Mouse (Mus musculus) heart, postnatal 25 days (tissue): ENCODE results near the gene 1700092M07Rik. TPM values are rescaled to one million over a fixed set of nuclear protein-coding genes. Genes with fewer than 3 reads are reported as not detected.

Experiments
- DNase-seq: peaks from one replicate; pipeline ENCODE4 v3.0.0; 2022; ENCODE audit warnings: low spot score
- intact Hi-C: fragments of 180-260 bp; cut with DNase I; formaldehyde crosslinking; loops from one replicate; pipeline ENCODE4 v1.15.1; 2025
- total RNA-seq, 2 experiments: library from RNA; stranded (reverse); gene quantifications; 2 replicates each; pipeline ENCODE4 v1.2.3; 2021

1700092M07Rik gene
- total RNA-seq, 2 experiments from 2014 or later, result not detected

DNA sequence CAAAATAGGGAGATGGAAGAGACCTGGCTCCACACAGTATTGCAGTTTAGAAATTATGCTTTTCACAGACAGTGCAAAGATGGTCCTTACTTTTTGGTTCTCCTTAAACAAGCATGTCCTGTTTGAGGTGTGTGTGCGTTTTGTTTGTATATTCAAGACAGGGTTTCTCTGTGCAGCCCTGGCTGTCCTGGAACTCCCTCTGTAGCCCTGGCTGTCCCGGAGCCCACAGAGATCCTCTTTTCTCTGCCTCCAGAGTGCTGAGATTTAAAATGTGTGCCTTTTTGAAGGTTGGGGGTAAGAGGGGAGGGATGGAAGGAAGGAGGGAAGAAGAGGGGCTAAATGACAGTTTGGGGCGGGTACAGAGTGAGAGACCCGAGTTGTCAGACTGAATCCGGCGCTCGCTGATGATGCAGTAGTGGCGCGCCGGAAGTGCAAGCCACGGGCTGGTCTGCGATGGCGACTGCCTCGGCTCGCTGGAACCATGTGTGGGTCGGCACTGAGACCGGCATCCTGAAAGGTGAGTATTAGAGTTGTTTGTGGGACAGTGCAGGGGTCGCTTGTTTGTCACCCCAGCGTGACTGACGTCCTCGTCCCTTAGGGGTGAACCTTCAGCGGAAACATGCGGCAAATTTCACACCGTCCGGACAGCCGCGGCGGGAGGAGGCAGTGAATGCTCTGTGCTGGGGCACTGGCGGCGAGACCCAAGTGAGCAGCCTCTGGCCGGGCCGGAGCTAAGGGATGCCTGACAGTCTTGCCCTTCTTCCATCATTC, 4.9 kb upstream of the 1700092M07Rik start, which contains the start of gene Wdr74:
Wdr74 (plus strand) TSS at position 439 of the 771 bp plus-strand sequence.
- intact Hi-C loops, result no loop called here
- peak; percentile 79 for DNase-seq

DNA sequence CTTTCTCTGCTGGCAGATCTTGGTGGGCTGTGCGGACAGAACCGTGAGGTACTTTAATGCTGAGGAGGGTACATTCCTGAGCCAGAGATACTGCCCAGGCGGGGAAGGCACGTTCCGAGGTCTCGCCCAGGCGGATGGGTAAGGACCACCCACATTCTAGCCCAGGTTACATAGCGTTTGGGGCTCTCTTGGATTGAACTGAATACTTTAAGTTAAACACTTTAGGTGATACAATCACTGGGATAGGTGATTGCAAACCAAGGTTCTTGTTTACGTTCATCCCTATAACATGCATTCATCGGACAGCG, 4.4 kb upstream of the 1700092M07Rik start:
- intact Hi-C loops, result no loop called here
- DNase-seq, result no peak

DNA sequence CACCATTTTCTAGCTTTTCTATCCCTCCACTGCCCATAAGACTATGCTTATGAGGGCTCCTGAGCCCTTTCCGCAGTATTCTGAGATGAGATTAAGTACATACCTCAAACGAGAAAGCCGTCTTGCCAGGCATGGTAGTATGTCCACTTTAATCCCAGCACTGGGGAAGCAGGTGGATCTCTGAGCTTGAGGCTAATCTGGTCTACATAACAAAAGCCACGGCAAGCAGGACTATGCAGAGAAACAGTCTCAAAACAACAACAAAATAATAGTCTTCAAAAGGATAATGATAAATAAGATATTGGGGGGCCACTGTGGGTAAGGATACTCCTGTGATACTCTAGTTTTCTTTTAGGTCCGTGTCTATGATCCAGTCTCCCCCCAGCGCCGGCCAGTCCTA, 1.6 kb upstream of the 1700092M07Rik start:
- intact Hi-C loops, result loop anchor here (2.0 kb wide), 1 partner anchor 14 kb away; no protein-coding TSS in a partner anchor
- no peak for DNase-seq

DNA sequence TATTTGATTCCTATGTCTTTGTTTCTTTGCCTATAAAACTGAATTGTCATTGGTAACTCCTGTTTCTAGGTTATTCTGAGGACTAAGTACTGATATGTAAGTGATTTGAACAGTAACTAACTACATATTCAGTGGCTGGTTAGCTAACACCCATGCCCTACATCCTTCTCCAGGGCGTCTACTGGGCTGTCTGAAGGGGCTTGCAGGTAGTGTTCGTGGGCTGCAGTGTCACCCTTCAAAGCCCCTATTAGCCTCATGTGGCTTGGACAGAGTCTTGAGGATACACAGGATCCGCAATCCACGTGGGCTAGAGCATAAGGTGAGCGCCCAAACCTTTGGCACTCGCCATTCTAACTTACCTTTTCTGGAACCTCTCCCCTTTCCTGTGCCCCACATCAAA, 872 bp upstream of the 1700092M07Rik start:
- no peak for DNase-seq
- intact Hi-C loops, result loop anchor here (2.0 kb wide), 1 partner anchor 15 kb away; no protein-coding TSS in a partner anchor

DNA sequence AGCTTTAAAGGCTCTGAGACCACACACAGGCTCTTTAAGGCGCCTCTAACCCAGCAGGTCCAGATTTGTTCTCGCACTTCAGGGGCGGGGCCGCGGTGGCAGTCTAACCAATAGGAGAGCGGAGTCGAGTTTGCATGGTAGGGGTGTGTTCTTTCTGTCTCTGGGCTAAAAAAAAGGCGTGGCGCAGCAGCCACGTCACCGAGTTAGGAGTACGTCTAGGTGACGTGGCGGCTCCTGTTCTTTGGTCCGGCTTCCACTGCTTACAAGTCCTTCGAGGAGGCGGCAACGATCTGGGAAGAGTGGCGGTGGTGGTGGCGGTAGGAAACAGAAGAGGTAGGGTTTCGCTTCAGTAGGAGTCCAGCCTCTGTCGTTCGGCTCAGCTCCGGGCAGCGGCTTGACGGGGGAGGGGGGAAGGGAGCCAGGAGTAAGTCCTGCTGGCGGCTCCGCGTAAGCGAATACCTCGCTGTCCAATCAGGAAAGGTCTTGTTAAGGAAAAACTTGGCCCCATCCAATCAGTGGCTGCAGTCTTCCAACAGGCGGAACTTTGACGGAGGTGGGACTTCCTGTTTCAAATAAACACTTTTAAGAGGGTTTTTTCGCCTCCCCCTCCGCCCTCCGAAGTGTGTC, 838 bp downstream of the 1700092M07Rik start, which contains the start of gene Stx5a:
Stx5a (plus strand) TSS at position 171 of the 627 bp plus-strand sequence.
- intact Hi-C loops, result no loop called here
- peak; percentile 93 for DNase-seq

DNA sequence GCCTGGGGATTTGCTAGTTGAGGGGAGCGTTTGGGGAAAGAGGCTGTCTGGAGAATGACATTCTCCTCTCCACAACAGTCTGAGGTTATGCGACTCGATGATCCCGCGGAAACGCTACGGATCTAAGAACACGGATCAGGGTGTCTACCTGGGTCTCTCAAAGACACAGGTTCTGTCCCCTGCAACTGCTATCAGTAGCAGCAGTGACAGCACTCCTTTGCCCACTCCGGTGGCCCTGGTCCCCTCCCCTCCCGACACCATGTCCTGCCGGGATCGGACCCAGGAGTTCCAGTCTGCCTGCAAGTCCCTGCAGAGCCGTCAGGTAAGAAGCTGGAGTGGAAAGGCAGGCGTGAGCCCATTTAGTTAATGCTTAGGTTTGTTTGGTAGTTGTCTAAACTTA, 1.7 kb downstream of the 1700092M07Rik start:
- no peak for DNase-seq
- intact Hi-C loops, result no loop called here

DNA sequence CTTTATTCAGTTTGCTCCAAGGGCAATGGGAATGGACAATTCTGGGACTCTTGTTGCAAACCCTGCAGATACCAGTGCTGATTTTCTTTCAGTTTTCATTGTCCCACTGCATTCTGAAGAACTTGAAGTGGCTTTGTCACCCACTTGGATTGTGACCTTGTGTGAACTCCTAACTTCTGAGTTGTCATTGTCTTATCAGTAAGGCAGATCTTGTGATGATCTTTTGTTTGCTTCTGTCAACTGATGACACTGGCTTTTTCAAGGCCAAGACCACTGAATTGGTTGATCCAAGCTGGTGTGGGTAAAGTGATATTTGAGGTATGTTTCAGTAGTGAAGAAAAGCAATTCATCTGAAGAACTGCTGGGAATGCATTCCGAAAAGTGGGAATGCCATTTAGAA, 4.9 kb downstream of the 1700092M07Rik start:
- intact Hi-C loops, result no loop called here
- no peak for DNase-seq

DNA sequence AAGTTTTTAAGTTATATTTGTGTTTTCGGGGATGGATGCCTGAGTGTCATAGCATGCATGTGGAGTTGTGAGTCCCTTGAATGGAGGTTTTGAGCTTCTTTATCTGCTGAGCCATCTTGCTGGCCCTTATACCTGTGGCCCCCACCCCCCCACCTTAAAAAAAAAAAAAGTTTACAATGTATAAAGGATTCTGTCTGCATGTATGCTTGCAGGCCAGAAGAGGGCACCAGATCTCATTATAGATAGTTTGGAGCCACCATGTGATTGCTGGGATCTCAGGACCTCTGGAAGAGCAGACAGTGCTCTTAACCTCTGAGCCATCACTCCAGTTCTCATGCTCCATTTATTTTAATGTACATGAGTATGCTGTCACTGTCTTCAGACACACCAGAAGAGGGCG, 6.8 kb downstream of the 1700092M07Rik start:
- DNase-seq, result no peak
- intact Hi-C loops, result no loop called here

DNA sequence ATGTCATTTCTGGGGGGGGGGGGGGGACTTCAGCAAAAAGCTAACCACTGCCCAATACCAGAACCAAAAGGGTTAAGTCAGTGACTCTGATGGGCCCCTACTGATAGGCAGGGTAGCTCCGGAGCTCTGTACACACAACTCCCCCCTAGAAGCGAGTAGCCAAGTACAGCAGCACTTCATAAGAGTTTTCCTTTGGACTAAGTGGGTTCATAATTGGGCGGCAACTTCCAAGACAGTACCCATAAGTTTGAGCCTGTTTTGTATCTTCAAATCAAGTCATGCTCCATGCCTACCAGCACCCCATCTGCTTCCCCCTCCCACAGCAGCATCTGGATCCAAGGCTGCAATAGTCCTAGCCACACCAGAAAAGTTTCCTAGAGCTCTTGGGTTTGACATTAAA, 15.1 kb downstream of the 1700092M07Rik start:
- intact Hi-C loops, result loop anchor here (2.0 kb wide), 1 partner anchor 17 kb away; no protein-coding TSS in a partner anchor
- DNase-seq, result no peak

DNA sequence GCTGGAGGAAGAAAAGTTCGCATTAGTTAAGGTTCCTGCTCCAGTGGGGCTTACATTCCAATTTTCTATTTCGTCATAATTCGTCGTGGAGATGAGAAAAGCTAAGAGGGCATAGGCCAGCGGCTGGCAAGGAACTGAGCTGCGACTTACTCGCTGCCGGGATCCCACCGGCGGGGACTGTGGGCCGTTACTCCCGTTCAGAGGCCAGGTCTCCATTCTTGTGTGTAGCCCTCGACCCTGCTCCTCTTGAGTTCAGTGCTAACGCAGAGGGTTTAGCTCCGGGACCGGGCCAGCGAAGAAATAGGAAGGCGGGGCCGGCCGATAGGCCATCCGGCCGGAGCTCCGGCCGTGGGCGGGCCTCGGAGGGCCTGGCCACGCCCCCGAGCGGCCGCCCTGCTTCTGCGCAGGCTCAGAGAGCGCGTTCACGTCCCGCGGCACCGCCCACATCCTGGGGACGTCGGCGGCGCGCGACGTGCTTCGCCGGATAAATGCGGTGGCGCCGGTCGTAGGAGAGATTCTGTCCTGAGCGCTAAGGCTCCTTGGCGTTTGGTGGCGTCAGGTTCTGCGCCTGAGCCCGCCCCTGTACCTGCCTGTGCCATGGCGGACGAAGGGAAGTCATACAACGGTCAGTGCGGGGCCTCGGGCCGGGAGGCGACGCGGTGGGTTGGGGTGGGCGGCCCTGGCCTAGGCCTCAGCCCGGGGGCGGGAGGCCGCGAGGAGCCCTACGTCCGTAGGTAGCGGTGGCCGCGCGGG, 16.3 kb downstream of the 1700092M07Rik start, which contains the start of gene Nxf1:
Nxf1 (plus strand) TSS at position 439 of the 753 bp plus-strand sequence.
- peak; percentile 82 for DNase-seq
- intact Hi-C loops, result loop anchor here (2.0 kb wide), 1 partner anchor 16 kb away; no protein-coding TSS in a partner anchor

DNA sequence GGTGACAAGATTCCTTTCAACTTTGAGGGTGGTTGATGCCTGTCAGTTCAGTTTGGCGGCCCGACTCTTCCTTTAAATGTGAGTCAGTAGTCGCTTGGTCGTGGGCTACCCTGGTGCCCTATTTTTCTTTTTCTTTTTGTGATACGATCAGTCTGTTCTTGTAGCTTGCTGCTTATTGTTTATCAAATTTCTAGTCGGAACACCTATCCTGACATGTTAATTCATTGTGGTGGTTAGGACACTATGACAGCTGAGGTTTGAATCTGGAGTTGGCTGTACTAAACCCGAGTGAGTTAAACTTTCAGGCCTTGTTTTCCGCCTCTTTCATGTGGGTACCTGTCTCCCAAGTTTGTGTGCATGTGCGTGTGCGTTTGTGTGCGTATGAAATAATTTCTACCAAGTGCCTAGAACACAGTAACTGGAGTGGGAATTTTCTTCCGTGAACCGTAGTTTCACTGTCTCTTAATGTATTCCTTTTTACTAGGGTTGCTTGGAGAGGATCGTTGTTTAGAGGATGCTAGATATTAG, 17.0 kb downstream of the 1700092M07Rik start:
- no peak for DNase-seq
- intact Hi-C loops, result loop anchor here (2.0 kb wide), 1 partner anchor 15 kb away; no protein-coding TSS in a partner anchor

DNA sequence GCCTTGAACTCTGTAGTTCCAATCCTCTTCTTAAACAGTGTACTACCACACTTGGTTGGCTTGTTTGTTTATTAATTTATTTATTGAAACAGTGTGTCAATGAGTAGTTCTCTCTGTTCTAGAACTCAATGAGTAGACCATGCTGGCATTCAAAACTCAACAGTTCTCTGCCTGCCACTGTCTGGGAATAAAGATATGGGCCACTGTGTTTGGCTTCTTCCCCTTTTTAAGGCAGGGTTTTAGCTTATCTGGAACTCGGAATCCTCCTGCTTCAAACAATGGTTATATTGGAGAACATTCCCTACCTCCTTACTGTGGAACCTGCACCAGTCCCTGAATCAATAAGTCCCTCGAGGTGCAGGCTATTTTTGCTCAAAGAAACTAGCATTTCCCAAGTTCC, 18.4 kb downstream of the 1700092M07Rik start:
- intact Hi-C loops, result no loop called here
- no peak for DNase-seq

DNA sequence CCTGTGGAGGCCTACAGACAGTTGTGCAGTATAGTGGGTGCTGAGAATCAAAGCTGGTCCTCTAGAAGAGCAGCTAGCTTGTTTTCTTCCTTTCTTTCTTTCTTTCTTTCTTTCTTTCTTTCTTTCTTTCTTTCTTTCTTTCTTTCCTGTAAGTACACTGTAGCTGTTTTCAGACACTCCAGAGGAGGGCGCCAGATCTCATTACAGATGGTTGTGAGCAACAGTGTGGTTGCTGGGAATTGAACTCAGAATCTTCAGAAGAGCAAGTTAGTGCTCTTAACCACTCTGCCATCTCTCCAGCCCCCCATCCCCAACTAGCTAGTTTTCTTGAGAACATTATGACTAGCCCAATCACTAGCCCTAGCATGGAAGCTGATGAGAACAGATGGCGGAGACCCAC, 20.2 kb downstream of the 1700092M07Rik start:
- intact Hi-C loops, result no loop called here
- no peak for DNase-seq

DNA sequence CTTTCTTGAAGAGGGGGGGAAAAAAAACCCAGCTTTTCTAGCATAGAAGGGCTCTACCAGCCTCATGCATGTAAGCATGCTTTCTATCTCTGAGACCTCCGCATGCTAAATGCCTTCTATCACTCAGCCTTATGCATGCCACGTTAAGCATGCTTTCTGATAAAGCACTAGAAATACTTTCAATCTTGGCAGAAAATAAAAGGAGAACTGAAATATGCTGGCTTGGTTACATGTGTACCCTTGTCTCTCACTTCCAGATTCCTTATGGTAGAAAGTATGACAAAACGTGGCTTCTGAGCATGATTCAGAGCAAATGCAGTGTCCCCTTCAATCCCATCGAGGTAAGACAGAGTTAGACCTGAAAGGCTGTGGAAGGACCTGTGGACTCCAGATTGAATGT, 22.8 kb downstream of the 1700092M07Rik start:
- DNase-seq, result no peak
- intact Hi-C loops, result no loop called here

DNA sequence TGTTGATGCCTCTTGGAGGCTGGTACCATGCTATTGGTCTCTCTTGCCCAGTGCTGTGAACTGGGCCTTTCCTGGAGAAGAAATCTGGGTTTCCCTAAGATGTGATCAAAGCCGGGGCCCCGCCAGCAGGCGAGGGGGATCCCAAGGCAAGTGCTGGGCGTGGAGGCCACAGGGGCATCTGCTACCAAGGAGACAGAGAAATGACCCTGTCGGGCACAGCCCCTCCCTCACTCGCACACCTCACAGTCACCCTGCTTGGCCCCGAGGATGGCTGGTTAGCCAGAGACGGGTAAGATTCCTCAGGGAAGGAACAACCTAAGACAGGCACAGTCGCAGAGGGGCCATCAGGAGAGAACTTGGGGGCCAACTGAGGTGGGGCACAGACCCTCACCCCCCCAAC, 25.0 kb downstream of the 1700092M07Rik start:
- DNase-seq, result no peak
- intact Hi-C loops, result no loop called here

DNA sequence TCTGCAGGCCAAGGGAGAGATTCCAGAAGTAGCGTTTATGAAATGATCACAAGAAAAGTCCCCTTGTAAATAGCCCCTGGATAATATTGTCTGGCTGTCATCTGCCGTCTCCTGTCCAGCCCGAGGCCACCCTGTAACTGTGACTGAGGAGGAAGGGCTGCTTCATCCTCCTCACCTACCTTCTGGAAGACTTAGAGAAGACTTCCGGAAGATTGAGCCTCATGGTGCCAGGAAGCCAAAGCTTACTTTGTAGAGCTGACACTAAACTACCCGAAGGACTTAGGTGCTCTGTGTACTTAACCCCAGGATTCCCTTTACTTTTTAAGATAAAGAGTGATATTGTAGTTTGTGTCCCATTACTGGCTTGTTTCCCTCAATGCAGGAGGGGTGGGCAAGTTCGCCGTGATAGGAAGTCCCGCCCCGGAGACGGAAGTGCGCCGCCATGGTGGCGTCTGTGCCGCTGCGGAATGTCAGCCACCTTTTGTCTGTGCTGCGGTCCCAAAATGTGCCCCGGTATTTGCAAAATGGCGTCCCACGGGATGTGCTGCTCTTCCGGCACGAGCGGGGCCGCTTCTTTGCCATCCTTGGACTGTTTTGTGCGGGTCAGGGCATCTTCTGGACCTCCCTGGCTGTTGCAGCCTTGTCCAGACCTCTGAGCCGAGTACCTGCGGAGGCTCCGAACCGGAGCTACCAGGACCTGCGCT, 30.2 kb downstream of the 1700092M07Rik start, which contains the start of gene Tmem223:
Tmem223 (plus strand) TSS at position 430 of the 704 bp plus-strand sequence.
- intact Hi-C loops, result no loop called here
- peak; percentile 67 for DNase-seq

DNA sequence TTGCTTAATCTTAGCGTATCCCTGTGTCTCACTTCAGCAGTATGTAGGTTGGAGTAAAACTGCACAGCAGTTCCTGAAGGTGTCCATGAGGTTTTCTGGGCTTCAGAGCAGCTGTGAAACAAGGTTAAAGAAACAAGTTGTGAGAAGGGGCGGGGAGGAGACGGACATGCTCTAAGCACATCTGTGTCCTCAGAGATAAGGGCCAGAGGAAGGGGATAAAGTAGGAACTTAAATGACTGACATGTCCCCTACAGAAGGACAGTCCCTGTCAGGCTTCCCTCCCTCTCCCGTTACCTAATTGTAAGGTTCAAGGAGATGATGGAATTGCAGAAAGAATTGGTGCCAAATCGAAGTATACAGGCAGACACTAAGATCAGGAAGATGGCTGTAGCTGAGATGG, 32.5 kb downstream of the 1700092M07Rik start:
- intact Hi-C loops, result loop anchor here (2.0 kb wide), 1 partner anchor 16 kb away; the partner anchor contains the start of gene Nxf1
- DNase-seq, result no peak

DNA sequence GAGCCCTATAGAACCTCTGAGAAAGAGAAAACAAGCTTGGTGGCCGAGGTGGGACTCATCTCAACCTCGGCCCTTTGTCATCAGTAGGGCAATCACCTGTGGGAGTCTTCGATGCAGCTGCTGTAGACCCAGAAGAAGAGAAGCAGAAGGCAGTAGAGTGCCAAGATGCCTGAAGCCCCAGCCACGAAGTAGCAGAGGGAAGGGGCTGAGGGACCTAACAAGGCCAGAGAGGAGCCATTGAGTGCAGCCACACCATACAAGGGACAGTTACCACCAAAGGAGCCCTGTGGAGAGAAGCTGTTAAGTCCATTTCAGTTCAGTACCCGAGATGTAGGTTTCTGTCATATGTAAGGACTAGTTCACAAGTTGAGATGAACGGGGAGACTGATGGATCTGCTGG, 32.9 kb downstream of the 1700092M07Rik start:
- intact Hi-C loops, result loop anchor here (2.0 kb wide), 1 partner anchor 17 kb away; the partner anchor contains the start of gene Nxf1
- DNase-seq, result no peak

DNA sequence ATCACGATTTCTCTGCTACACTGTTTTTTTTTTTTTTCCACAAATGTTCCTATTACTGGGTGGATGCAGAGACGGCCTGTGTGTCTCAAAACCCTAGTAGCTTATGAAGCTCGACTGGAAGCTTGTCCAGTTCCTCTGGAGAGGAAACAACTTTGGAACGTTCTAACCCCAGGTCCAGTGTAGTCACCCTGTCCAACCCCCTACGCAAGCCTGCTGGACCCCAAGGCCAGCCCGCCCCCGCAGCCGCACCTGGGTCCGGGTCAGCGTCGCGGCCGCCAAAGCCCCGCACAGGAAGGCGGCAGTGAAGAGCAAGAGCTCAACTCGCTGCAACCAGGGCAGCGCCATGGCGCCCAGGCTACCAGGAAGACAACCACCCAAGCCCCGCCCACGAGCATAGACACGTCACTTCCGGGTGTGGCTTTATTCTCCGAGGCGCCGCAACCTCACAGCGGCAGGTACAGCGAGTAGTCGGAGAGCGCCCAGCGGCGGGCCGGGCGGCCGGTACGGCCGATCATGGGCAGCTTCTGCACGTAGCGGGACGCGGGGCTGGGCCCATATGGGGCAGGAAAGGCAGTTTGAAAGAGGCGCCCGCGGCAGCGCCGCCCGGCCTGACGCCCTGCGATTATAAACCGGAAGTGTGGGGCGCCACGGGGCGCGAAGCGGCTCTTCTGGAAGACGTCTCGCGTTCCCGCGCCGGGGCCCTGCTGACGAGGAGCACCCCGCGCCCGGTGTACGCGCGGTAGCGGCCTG, 33.7 kb downstream of the 1700092M07Rik start, which contains the start of gene Tmem179b:
Tmem179b (minus strand) TSS at position 382 of the 750 bp plus-strand sequence.
- intact Hi-C loops, result no loop called here
- peak; percentile 91 for DNase-seq
